Mouse (Mus musculus) heart, postnatal 0 days (tissue): ENCODE data around the gene Gpi1.

Experiments used
- CTCF ChIP-seq: IDR thresholded peaks from 2 replicates; pipeline ENCODE4 v1.5.1; 2016; ENCODE audit warnings: antibody characterized with exemption, control low read depth, low read depth
- EP300 ChIP-seq: IDR thresholded peaks from 2 replicates; pipeline ENCODE4 v1.6.1; 2016; ENCODE audit warnings: antibody characterized with exemption, low read depth

- TF ChIP-seq CTCF (no peak), EP300 (no peak)
These were observed 29.3 kb downstream of the Gpi1 start for GRCm38 (mm10) chr7:34200829-34201228.
